Mouse (Mus musculus) urinary bladder, postnatal 25 days (tissue): Measurements from ENCODE around the gene Ptger2.
A peak's percentile ranks its signal among the peaks of the same experiment; 100 is the strongest.
"Not testable (repeated sequence)": the region's sequence is repeated elsewhere in the genome, so short reads cannot be mapped to it uniquely, and the experiment has no call there.

Experiments used
- DNase-seq: peaks from one replicate; pipeline ENCODE4 v3.0.0; 2022; ENCODE audit warnings: low spot score

The Ptger2 gene

GRCm38 (mm10) chr14:44987674-44988355 is at the start of gene Ptger2:
Gene Ptger2, plus strand, starts transcription at chr14:44988195.
- not testable (repeated sequence) for DNase-seq

- DNase-seq = no peak
Observed at GRCm38 (mm10) chr14:44960746-44961145, 27.2 kb upstream of the Ptger2 start.

DNA sequence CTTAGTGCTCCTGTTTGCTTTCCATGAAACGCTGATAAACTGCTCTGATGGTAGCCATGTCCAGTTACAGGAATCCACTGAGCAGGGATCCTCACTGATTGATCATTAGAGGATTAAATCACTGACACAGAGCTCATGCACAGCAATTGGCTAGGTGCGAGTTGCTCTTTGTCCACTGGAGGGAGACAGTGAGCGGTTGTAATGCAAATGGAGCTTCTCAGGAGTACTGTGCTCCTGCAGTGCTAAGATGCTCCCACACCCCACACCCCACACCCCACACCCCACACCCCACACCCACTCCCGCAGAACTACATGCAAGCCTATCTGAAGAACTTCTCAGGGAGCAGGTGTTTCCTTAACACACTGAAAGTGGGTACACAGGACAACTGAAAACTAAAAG is 10.7 kb upstream of the Ptger2 start:
- DNase-seq = peak; percentile 48

DNA sequence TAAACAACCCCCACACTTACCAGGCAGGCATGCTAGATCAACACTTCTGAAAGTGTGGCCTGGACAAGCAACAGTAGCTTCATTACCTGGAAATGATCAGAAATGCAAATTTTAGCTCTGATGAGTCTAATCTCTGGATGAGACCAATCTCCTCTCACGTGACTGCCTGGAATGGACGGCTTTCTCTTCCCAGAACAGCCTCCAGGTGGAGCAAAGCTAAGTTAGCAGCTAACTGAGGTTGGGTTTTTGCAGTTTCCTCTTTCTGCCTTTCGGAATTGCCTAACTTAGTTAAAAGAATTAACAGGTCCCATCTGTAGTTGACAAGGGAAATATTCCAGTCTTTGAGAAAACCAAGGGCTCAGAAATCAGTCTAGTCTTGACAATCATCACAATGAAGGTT is 8.1 kb upstream of the Ptger2 start:
- DNase-seq = no peak

DNA sequence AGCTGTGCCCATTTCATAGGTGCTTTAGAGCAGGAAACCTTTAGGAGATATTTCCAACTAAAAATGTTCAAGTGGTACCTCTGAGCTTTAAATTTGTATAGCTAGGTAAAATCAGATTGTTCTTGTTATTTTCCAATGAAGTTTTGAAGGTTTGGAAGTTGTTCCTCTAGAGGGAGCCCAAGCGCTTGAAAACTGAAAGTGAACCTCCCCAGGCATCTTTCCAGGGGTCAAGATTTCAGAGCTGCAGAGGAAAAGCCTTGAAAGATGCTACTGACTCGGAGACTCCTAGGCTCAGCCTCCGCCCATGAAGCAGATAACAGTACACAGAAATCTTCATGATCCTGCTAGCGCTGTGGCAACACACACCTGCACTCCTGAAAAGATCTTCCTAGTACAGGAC is 6.5 kb upstream of the Ptger2 start:
- peak; percentile 31 for DNase-seq

GRCm38 (mm10) chr14:44984106-44984505 is 3.9 kb upstream of the Ptger2 start:
- no peak for DNase-seq

GRCm38 (mm10) chr14:44986248-44986647 is 1.7 kb upstream of the Ptger2 start:
- DNase-seq = no peak

- DNase-seq = peak; percentile 3
Observed at GRCm38 (mm10) chr14:44988456-44989016, 541 bp downstream of the Ptger2 start.

GRCm38 (mm10) chr14:44989017-44989721 is 1.2 kb downstream of the Ptger2 start:
- DNase-seq = no peak

DNA sequence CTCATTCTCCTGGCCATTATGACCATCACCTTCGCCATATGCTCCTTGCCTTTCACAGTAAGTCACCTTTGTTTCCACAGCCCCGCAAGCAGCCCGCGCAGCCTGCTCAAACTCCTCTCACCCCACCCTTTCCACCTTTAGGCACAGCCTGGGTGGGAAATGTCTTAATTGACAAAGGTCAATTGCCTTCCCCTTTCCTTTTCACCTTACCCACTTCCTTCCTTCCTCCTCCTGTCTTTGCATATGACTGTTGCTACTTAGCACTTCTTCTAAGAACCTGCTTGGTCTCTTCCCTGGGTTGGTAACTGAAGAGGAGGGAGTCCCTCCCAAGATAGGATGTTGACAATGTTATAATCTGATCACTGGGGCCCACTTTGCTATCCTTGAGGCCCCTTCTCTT is 1.8 kb downstream of the Ptger2 start:
- DNase-seq = no peak

- no peak for DNase-seq
Observed at GRCm38 (mm10) chr14:44994337-44994736, 6.3 kb downstream of the Ptger2 start.

GRCm38 (mm10) chr14:45000086-45000769 is 12.2 kb downstream of the Ptger2 start:
- DNase-seq = no peak

DNA sequence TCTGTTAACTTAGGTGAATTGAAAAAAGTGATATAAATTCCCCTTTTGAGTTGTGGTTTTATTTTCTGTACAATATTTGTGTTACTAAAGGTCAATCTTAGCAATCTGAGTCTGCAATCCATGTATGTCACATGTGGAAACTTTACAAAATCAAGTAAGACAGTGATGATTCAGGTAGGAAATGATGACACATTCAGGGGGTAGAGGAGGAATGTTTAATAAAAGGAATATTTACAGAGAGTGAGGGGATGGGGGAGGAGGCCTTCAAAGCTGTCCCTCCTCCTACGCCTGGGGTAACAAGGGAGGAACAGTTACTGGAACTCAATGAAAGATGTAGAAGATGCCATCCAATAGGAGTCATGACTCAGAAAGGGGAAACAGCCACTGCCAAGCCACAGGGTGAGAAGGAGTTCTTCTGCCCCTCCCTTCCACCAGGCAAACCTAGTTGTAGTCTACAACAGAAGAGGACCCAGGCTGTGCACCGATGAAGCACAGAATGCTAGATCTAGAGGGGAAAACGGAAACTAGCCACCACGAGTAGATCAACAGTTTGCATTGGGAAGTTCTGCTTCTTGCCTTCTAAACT is 17.8 kb downstream of the Ptger2 start:
- DNase-seq = no peak

DNA sequence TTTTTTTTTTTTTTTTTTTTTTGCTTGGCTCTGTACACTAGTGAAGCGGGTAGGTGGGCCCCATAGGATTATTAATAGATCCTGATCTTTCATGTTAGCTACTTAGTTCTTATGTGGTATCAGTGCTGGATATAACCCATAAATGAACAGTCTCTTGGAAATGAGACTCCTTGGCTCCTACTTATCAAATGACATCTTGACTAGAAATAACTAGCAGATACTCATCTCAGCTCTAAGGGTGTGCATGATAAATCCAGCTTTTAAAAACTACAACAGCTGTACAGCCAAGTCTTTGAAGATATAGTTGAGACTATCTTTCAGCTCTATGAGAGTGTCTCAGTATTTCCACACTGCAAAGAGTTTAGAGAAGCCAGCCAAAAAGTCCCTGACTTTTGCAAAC is 21.2 kb downstream of the Ptger2 start:
- no peak for DNase-seq

DNA sequence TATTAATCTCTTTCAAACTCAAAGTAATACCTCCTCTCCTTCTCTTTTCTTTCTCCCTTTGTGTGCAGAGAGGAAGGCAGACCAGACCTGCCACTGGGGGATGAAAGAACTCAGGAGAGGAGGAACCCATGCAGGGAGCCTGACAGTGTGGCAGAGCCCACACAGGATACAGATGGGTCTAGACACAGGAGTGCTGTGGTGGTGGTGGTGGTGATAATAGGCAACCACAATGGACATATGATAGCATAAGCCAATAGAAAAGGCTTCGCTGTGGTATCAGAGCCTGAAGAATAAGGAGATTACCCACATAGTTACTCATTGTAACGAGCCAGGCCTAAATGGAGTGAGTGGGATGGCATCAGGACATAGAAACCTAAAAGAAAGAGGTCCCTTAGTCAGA is 23.3 kb downstream of the Ptger2 start:
- no peak for DNase-seq

DNA sequence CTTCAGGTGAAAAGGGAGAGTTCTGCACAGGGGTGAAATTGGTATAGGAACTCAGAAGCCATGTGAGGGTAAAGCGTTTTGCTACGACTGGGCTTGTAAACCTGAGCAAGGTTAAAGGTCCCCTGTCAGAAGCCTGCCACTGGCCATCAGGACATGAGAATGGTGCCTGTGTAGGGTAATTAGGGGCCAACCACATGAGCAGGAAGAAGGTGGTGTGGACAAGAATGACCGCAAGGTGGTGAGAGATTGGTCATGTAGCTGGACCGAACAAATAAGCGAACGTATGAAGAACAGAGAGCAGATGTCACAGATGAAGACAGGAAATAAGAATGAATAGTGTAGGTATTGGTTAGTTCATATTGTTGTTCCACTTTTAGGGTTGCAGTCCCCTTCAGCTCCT is 23.7 kb downstream of the Ptger2 start:
- DNase-seq = no peak

DNA sequence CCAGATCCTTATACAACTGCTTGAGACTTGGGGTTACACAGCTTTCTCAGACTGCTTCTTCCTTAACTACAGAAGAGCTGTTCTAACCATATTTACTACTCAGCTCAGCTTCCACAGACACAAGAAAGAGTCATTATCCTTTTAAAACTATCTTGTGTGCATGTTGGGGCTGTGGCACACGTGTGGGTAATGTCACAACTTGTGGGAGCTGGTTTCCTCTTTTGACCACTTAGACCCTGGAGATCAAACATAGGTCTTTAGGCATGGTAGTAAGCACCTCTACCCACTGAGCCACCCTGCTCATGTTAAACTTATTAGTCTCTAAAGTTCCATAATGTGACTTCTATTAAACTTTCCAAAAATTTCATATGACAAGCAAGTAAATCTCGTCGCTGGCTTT is 33.6 kb downstream of the Ptger2 start:
- DNase-seq = no peak

GRCm38 (mm10) chr14:45034293-45034692 is 46.3 kb downstream of the Ptger2 start:
- no peak for DNase-seq

- DNase-seq = no peak
Observed at GRCm38 (mm10) chr14:45036579-45036978, 48.6 kb downstream of the Ptger2 start.

- DNase-seq = no peak
Observed at GRCm38 (mm10) chr14:45038052-45038451, 50.1 kb downstream of the Ptger2 start.

DNA sequence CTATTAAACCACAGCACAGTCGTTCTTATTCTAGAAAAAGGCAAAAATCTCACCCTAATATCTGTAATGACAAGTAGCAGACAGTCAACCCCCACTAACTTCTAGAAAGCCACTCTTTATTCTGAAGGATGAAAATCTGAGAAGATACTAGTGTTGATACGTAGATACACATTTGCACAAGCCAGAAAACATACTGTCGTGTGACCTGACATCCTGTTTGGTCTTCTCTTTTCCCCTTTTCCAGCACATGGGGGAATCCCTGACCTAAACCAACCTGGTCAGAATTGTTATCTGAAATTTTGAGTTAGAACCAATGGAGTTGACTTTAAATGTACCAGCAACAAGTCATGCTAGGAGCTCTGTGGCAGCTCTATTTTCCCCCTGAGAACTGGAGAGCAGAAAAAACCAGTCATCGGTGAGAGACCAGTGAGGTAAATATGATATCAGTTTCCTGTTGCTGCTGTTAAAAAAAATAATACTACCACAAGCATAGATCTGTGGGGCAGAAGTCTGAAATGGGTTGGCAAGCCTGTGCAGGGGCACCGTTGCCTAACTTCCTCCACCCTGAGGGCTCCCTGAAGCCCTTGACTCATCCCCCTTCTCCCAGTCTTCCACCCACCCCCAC is 53.0 kb downstream of the Ptger2 start:
- no peak for DNase-seq

DNA sequence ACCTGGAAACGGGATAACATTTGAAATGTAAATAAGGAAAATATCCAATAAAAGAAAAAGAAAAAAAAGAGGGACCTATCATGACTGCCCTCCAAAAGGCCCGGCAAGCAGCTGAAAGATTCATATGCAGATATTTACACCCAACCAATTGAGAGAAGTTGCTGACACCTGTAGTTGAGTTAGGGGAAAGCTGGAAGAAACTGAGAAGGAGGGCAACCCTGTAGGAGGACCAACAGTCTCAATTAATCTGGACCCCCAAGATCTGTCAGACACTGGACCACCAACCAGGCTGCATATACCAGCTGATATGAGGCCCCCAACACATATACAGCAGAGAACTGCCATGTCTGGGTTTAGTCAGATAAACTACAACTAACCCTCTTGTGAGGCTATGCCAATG is 60.1 kb downstream of the Ptger2 start:
- DNase-seq = no peak
